Mouse (Mus musculus): Measurements from ENCODE around the gene Ggcx. TPM values are rescaled to one million over a fixed set of nuclear protein-coding genes. Genes with fewer than 3 reads are reported as not detected.
A peak's percentile ranks its signal among the peaks of the same experiment; 100 is the strongest.

Gene Ggcx
- polyA plus RNA-seq, 1 experiment from 2014 or later = 22.3 TPM

- peak overlapping the region; percentile 67 for H3K9ac ChIP-seq
- H3K4me1 ChIP-seq (ENCODE audit: insufficient read depth) = no peaks in the 10 kb centered on the region
- H3K9me3 ChIP-seq (ENCODE audit: low read depth, low read length) = no peaks in the 10 kb centered on the region
- no peak for TF ChIP-seq CTCF (IDR thresholded peaks at IDR 0.05; ENCODE audit: low read depth)
- H3K27ac ChIP-seq (ENCODE audit: low read depth) = peak overlapping the region; percentile 44; the same call in 1 of the 2 replicates
- DNase-seq = peak; percentile 15
- H3K4me2 ChIP-seq = peak overlapping the region; percentile 73
- H3K4me3 ChIP-seq (ENCODE audit: low read depth, low read length) = peak overlapping the region; percentile 55
- peak; percentile 6; the same call in 1 of the 2 replicates for ATAC-seq (ENCODE audit: insufficient read depth)
- H3K36me3 ChIP-seq (ENCODE audit: insufficient read depth) = no peaks in the 10 kb centered on the region
- 41% methylated on average over 7 of the region's 7 CpGs for WGBS
- no peaks in the 10 kb centered on the region for H3K27me3 ChIP-seq (ENCODE audit: insufficient read depth, low read length)
Measured at GRCm38 (mm10) chr6:72379377-72380130, 34.6 kb upstream of the Ggcx start.

GRCm38 (mm10) chr6:72380131-72380770 lies 33.9 kb upstream of the Ggcx start, which contains the start of gene Vamp5:
Gene Vamp5, minus strand, starts transcription at chr6:72380468.
- DNase-seq (peak; percentile 72), ATAC-seq (ENCODE audit: insufficient read depth) (peak; percentile 87)
- H3K36me3 ChIP-seq (ENCODE audit: insufficient read depth) = peaks cover 5% of the 10 kb centered on the region; the same call in 1 of the 2 replicates
- peak within 1 kb of the TSS; percentile 67 for H3K9ac ChIP-seq
- peak; percentile 26 for TF ChIP-seq CTCF (IDR thresholded peaks at IDR 0.05; ENCODE audit: low read depth)
- H3K4me1 ChIP-seq (ENCODE audit: insufficient read depth) = no peaks in the 10 kb centered on the region
- WGBS = 1% methylated on average over 49 of the region's 49 CpGs
- peak within 1 kb of the TSS; percentile 44 for H3K27ac ChIP-seq (ENCODE audit: low read depth)
- peak within 1 kb of the TSS; percentile 55 for H3K4me3 ChIP-seq (ENCODE audit: low read depth, low read length)
- no peaks in the 10 kb centered on the region for H3K27me3 ChIP-seq (ENCODE audit: insufficient read depth, low read length)
- H3K9me3 ChIP-seq (ENCODE audit: low read depth, low read length) = no peaks in the 10 kb centered on the region
- peak within 1 kb of the TSS; percentile 73 for H3K4me2 ChIP-seq

- no peak overlapping the region for H3K9ac ChIP-seq
- peaks cover 16% of the 10 kb centered on the region for H3K36me3 ChIP-seq (ENCODE audit: insufficient read depth)
- 72% methylated on average over 6 of the region's 6 CpGs for WGBS
- H3K4me3 ChIP-seq (ENCODE audit: low read depth, low read length) = no peak overlapping the region
- no peak overlapping the region for H3K4me2 ChIP-seq
- no peak for TF ChIP-seq CTCF (IDR thresholded peaks at IDR 0.05; ENCODE audit: low read depth)
- H3K27me3 ChIP-seq (ENCODE audit: insufficient read depth, low read length) = no peaks in the 10 kb centered on the region
- no peaks in the 10 kb centered on the region for H3K4me1 ChIP-seq (ENCODE audit: insufficient read depth)
- no peak for DNase-seq
- no peaks in the 10 kb centered on the region for H3K9me3 ChIP-seq (ENCODE audit: low read depth, low read length)
- ATAC-seq (ENCODE audit: insufficient read depth) = no peak
- H3K27ac ChIP-seq (ENCODE audit: low read depth) = no peak overlapping the region
Measured at GRCm38 (mm10) chr6:72382494-72382893, 31.6 kb upstream of the Ggcx start.

- no peak for TF ChIP-seq CTCF (IDR thresholded peaks at IDR 0.05; ENCODE audit: low read depth)
- Histone ChIP-seq H3K27me3 (ENCODE audit: insufficient read depth, low read length) (no peaks in the 10 kb centered on the region), H3K36me3 (ENCODE audit: insufficient read depth) (peaks cover 20% of the 10 kb centered on the region), H3K9ac (no peak overlapping the region), H3K9me3 (ENCODE audit: low read depth, low read length) (no peaks in the 10 kb centered on the region), H3K27ac (ENCODE audit: low read depth) (no peak overlapping the region), H3K4me2 (no peak overlapping the region), H3K4me3 (ENCODE audit: low read depth, low read length) (no peak overlapping the region), H3K4me1 (ENCODE audit: insufficient read depth) (no peaks in the 10 kb centered on the region)
- ATAC-seq (ENCODE audit: insufficient read depth) = no peak
- 80% methylated on average over 6 of the region's 6 CpGs for WGBS
- no peak for DNase-seq
Measured at GRCm38 (mm10) chr6:72383142-72383820, 30.8 kb upstream of the Ggcx start.

GRCm38 (mm10) chr6:72383952-72384351 lies 30.2 kb upstream of the Ggcx start:
- WGBS = 92% methylated on average over 7 of the region's 7 CpGs
- Histone ChIP-seq H3K9ac (no peak overlapping the region), H3K27ac (ENCODE audit: low read depth) (no peak overlapping the region), H3K36me3 (ENCODE audit: insufficient read depth) (peaks cover 26% of the 10 kb centered on the region), H3K27me3 (ENCODE audit: insufficient read depth, low read length) (no peaks in the 10 kb centered on the region), H3K4me3 (ENCODE audit: low read depth, low read length) (no peak overlapping the region), H3K9me3 (ENCODE audit: low read depth, low read length) (no peaks in the 10 kb centered on the region), H3K4me2 (no peak overlapping the region), H3K4me1 (ENCODE audit: insufficient read depth) (0 out of 2 replicates have a peak, but pooled peaks cover 3% of the 10 kb centered on the region)
- no peak for DNase-seq
- TF ChIP-seq CTCF (IDR thresholded peaks at IDR 0.05; ENCODE audit: low read depth) = no peak
- no peak for ATAC-seq (ENCODE audit: insufficient read depth)

- H3K4me1 ChIP-seq (ENCODE audit: insufficient read depth) = 0 out of 2 replicates have a peak, but pooled peaks cover 7% of the 10 kb centered on the region
- no peak overlapping the region for H3K27ac ChIP-seq (ENCODE audit: low read depth)
- no peak overlapping the region for H3K4me2 ChIP-seq
- H3K27me3 ChIP-seq (ENCODE audit: insufficient read depth, low read length) = no peaks in the 10 kb centered on the region
- DNase-seq (no peak), ATAC-seq (ENCODE audit: insufficient read depth) (no peak)
- peaks cover 26% of the 10 kb centered on the region for H3K36me3 ChIP-seq (ENCODE audit: insufficient read depth)
- TF ChIP-seq CTCF (IDR thresholded peaks at IDR 0.05; ENCODE audit: low read depth) = no peak
- no peak overlapping the region for H3K4me3 ChIP-seq (ENCODE audit: low read depth, low read length)
- 63% methylated on average over 4 of the region's 4 CpGs for WGBS
- no peak overlapping the region for H3K9ac ChIP-seq
- H3K9me3 ChIP-seq (ENCODE audit: low read depth, low read length) = no peaks in the 10 kb centered on the region
Measured at GRCm38 (mm10) chr6:72385258-72385657, 28.9 kb upstream of the Ggcx start.

- Histone ChIP-seq H3K4me2 (no peak overlapping the region), H3K36me3 (ENCODE audit: insufficient read depth) (peaks cover 26% of the 10 kb centered on the region), H3K9ac (no peak overlapping the region), H3K27ac (ENCODE audit: low read depth) (no peak overlapping the region), H3K4me1 (ENCODE audit: insufficient read depth) (0 out of 2 replicates have a peak, but pooled peaks cover 7% of the 10 kb centered on the region), H3K4me3 (ENCODE audit: low read depth, low read length) (no peak overlapping the region), H3K27me3 (ENCODE audit: insufficient read depth, low read length) (no peaks in the 10 kb centered on the region), H3K9me3 (ENCODE audit: low read depth, low read length) (no peaks in the 10 kb centered on the region)
- no peak for TF ChIP-seq CTCF (IDR thresholded peaks at IDR 0.05; ENCODE audit: low read depth)
- DNase-seq = no peak
- WGBS = 91% methylated on average over 2 of the region's 2 CpGs
- no peak for ATAC-seq (ENCODE audit: insufficient read depth)
Measured at GRCm38 (mm10) chr6:72386561-72386960, 27.5 kb upstream of the Ggcx start.

Data from lung, embryonic 14.5 days (tissue).